Mouse (Mus musculus) hindbrain, embryonic 16.5 days (tissue): ENCODE data around the gene Foxp1. TPM values are rescaled to one million over a fixed set of nuclear protein-coding genes. Genes with fewer than 3 reads are reported as not detected.

ENCODE experiments used
- ATAC-seq: fragments of 200-750 bp; cut with Nextera tagmentation; 2 replicates; pipeline ENCODE4 v1.8.0; 2017; ENCODE audit warnings: moderate TSS enrichment, moderate library complexity
- H3K27ac ChIP-seq: fragments of 300-500 bp; sonication (generic); 2 replicates; pipeline ENCODE4 v1.5.1; 2014; ENCODE audit warnings: low read depth, mild to moderate bottlenecking, control low read depth, low read length, moderate library complexity
- H3K27me3 ChIP-seq: fragments of 300-500 bp; sonication (generic); replicated peaks from 2 replicates; pipeline ENCODE4 v1.6.1; 2014; ENCODE audit warnings: low read length; ENCODE audit not compliant: control insufficient read depth, insufficient read depth
- H3K36me3 ChIP-seq: fragments of 300-500 bp; sonication (generic); 2 replicates; pipeline ENCODE4 v1.6.1; 2014; ENCODE audit warnings: mild to moderate bottlenecking, low read length, moderate library complexity, mixed read lengths; ENCODE audit not compliant: control insufficient read depth, insufficient read depth
- H3K4me1 ChIP-seq: fragments of 300-500 bp; sonication (generic); 2 replicates; pipeline ENCODE4 v1.6.1; 2014; ENCODE audit warnings: low read depth, low read length; ENCODE audit not compliant: control insufficient read depth, insufficient read depth
- H3K4me2 ChIP-seq: fragments of 300-500 bp; sonication (generic); 2 replicates; pipeline ENCODE4 v1.6.1; 2014; ENCODE audit warnings: mild to moderate bottlenecking, low read length, control low read depth, moderate library complexity
- H3K4me3 ChIP-seq: fragments of 300-500 bp; sonication (generic); 2 replicates; pipeline ENCODE4 v1.5.1; 2014; ENCODE audit warnings: mild to moderate bottlenecking, low read length, control low read depth, moderate library complexity
- H3K9ac ChIP-seq: fragments of 300-500 bp; sonication (generic); 2 replicates; pipeline ENCODE4 v1.6.1; 2014; ENCODE audit warnings: low read depth, mild to moderate bottlenecking, control low read depth, low read length, moderate library complexity
- H3K9me3 ChIP-seq: fragments of 300-500 bp; sonication (generic); 2 replicates; pipeline ENCODE4 v1.6.1; 2014; ENCODE audit warnings: mild to moderate bottlenecking, low read length, moderate library complexity; ENCODE audit not compliant: control insufficient read depth
- WGBS: fragments of 180-500 bp; shearing (Covaris S2); extraction: QIAGEN DNeasy Blood & Tissue Kit; methylation state at CpG from one replicate; pipeline ENCODE4 v1.1.7; 2014; 5-methylcytosine and 5-hydroxymethylcytosine counted together
- polyA plus RNA-seq: library from polyadenylated mRNA; unstranded; fragments of >200 nt; fragmentation: Nextera tagmentation; extraction: Ambion mirVana; gene quantifications from 2 replicates; pipeline ENCODE4 v1.2.1, GENCODE M21; 2015

Foxp1 gene
- polyA plus RNA-seq, 1 experiment from 2014 or later, result 47.8 TPM

- peak; percentile 46 for ATAC-seq
- Histone ChIP-seq H3K4me1 (peaks cover 8% of the 10 kb centered on the region; the same call in 1 of the 2 replicates), H3K27me3 (no peaks in the 10 kb centered on the region), H3K4me3 (peak overlapping the region; percentile 78), H3K9me3 (no peaks in the 10 kb centered on the region), H3K4me2 (peak overlapping the region; percentile 99), H3K9ac (peak overlapping the region; percentile 97), H3K36me3 (no peaks in the 10 kb centered on the region), H3K27ac (peak overlapping the region; percentile 100)
- under 1% methylated on average over 22 of the region's 22 CpGs for WGBS
Observed at GRCm38 (mm10) chr6:99523109-99523632, 650 bp upstream of the Foxp1 start.

- H3K4me3 ChIP-seq, result peak overlapping the region; percentile 78
- no peaks in the 10 kb centered on the region for H3K9me3 ChIP-seq
- peak overlapping the region; percentile 99 for H3K4me2 ChIP-seq
- peak overlapping the region; percentile 100 for H3K27ac ChIP-seq
- ATAC-seq, result peak; percentile 38; the same call in 1 of the 2 replicates
- no peaks in the 10 kb centered on the region for H3K27me3 ChIP-seq
- under 1% methylated on average over 64 of the region's 64 CpGs for WGBS
- H3K36me3 ChIP-seq, result no peaks in the 10 kb centered on the region
- peaks cover 8% of the 10 kb centered on the region; the same call in 1 of the 2 replicates for H3K4me1 ChIP-seq
- H3K9ac ChIP-seq, result peak overlapping the region; percentile 97
Observed at GRCm38 (mm10) chr6:99521641-99522358, 721 bp downstream of the Foxp1 start.

GRCm38 (mm10) chr6:99521038-99521640 is 1.4 kb downstream of the Foxp1 start:
- no peaks in the 10 kb centered on the region for H3K9me3 ChIP-seq
- peak overlapping the region; percentile 97 for H3K9ac ChIP-seq
- peaks cover 8% of the 10 kb centered on the region; the same call in 1 of the 2 replicates for H3K4me1 ChIP-seq
- no peaks in the 10 kb centered on the region for H3K36me3 ChIP-seq
- ATAC-seq, result peak; percentile 55
- H3K27me3 ChIP-seq, result no peaks in the 10 kb centered on the region
- WGBS, result under 1% methylated on average over 51 of the region's 54 CpGs
- H3K4me3 ChIP-seq, result peak overlapping the region; percentile 78
- peak overlapping the region; percentile 99 for H3K4me2 ChIP-seq
- peak overlapping the region; percentile 100 for H3K27ac ChIP-seq

GRCm38 (mm10) chr6:99520676-99521037 is 1.9 kb downstream of the Foxp1 start:
- 0% methylated on average over 24 of the region's 27 CpGs for WGBS
- ATAC-seq, result no peak
- H3K4me1 ChIP-seq, result peaks cover 8% of the 10 kb centered on the region; the same call in 1 of the 2 replicates

GRCm38 (mm10) chr6:99519806-99520675 is 2.5 kb downstream of the Foxp1 start:
- Histone ChIP-seq H3K4me2 (peak overlapping the region; percentile 99), H3K27me3 (no peaks in the 10 kb centered on the region), H3K36me3 (no peaks in the 10 kb centered on the region), H3K4me3 (peak overlapping the region; percentile 78), H3K9ac (peak overlapping the region; percentile 97), H3K4me1 (peaks cover 8% of the 10 kb centered on the region; the same call in 1 of the 2 replicates), H3K9me3 (no peaks in the 10 kb centered on the region), H3K27ac (peak overlapping the region; percentile 78)
- WGBS, result 4% methylated on average over 25 of the region's 38 CpGs
- no peak; the same call in 1 of the 2 replicates for ATAC-seq

More at GRCm38 (mm10) chr6:99520676-99521037, 1.9 kb downstream of the Foxp1 start:
- H3K27me3 ChIP-seq, result no peaks in the 10 kb centered on the region
- peak overlapping the region; percentile 97 for H3K9ac ChIP-seq
- no peaks in the 10 kb centered on the region for H3K9me3 ChIP-seq
- H3K4me2 ChIP-seq, result peak overlapping the region; percentile 99
- no peaks in the 10 kb centered on the region for H3K36me3 ChIP-seq
- peak overlapping the region; percentile 78 for H3K27ac ChIP-seq
- peak overlapping the region; percentile 78 for H3K4me3 ChIP-seq

- H3K4me2 ChIP-seq, result no peak overlapping the region
- H3K27ac ChIP-seq, result no peak overlapping the region
- no peaks in the 10 kb centered on the region for H3K27me3 ChIP-seq
- H3K4me1 ChIP-seq, result peaks cover 8% of the 10 kb centered on the region; the same call in 1 of the 2 replicates
- no peaks in the 10 kb centered on the region for H3K36me3 ChIP-seq
- WGBS, result 38% methylated on average over 4 of the region's 4 CpGs
- no peak overlapping the region for H3K9ac ChIP-seq
- no peak overlapping the region for H3K4me3 ChIP-seq
- no peak for ATAC-seq
- no peaks in the 10 kb centered on the region for H3K9me3 ChIP-seq
Observed at GRCm38 (mm10) chr6:99519052-99519451, 3.5 kb downstream of the Foxp1 start.

GRCm38 (mm10) chr6:99515667-99516199 is 6.8 kb downstream of the Foxp1 start:
- no peaks in the 10 kb centered on the region; the same call in 1 of the 2 replicates for H3K27me3 ChIP-seq
- 76% methylated on average over 7 of the region's 7 CpGs for WGBS
- no peak for ATAC-seq
- H3K9me3 ChIP-seq, result no peaks in the 10 kb centered on the region
- H3K4me3 ChIP-seq, result no peak overlapping the region
- no peak overlapping the region for H3K9ac ChIP-seq
- no peak overlapping the region for H3K4me2 ChIP-seq
- H3K27ac ChIP-seq, result no peak overlapping the region
- no peaks in the 10 kb centered on the region for H3K4me1 ChIP-seq
- H3K36me3 ChIP-seq, result no peaks in the 10 kb centered on the region

GRCm38 (mm10) chr6:99511862-99512261 is 10.7 kb downstream of the Foxp1 start:
- no peaks in the 10 kb centered on the region for H3K9me3 ChIP-seq
- no peak overlapping the region for H3K27ac ChIP-seq
- H3K9ac ChIP-seq, result no peak overlapping the region
- no peak overlapping the region for H3K4me2 ChIP-seq
- 52% methylated on average over 6 of the region's 6 CpGs for WGBS
- H3K4me3 ChIP-seq, result no peak overlapping the region
- H3K4me1 ChIP-seq, result peaks cover 8% of the 10 kb centered on the region
- no peaks in the 10 kb centered on the region; the same call in 1 of the 2 replicates for H3K27me3 ChIP-seq
- no peak for ATAC-seq
- no peaks in the 10 kb centered on the region for H3K36me3 ChIP-seq
